Mouse (Mus musculus): ENCODE measurements at regions not wholly inside any gene's neighbourhood (a gene's known extent, or its start where the extent isn't known, plus 50 kb on each side); places are given as distances from the start of the nearest gene placed in this dataset.

- no peaks in the 10 kb centered on the region for H3K4me1 ChIP-seq (ENCODE audit: control insufficient read depth in 2 of 2, insufficient read depth in 2 of 2, low read length in 2 of 2, poor library complexity in 1 of 2)
- TF ChIP-seq HCFC1 (IDR thresholded peaks at IDR 0.05; ENCODE audit: borderline replicate concordance, insufficient read depth, low read length) (no peak), ZNF384 (IDR thresholded peaks at IDR 0.05; ENCODE audit: low read depth, low read length) (no peak)
- no peak overlapping the region for H3K27ac ChIP-seq (ENCODE audit: insufficient read depth, low read depth, low read length, poor library complexity, severe bottlenecking)
- in situ Hi-C loops (cut with MboI; ENCODE audit: low sequenced_read_pairs in 2 of 2, unreplicated experiment in 2 of 2) = no loop called here
- DNase-seq (ENCODE audit: low read depth, low spot score) = no peak
- no peak overlapping the region for H3K9ac ChIP-seq (ENCODE audit: insufficient read depth, low read depth, low read length, poor library complexity, severe bottlenecking)
- H3K9me3 ChIP-seq (ENCODE audit: control insufficient read depth, insufficient read depth, low read depth, low read length) = no peaks in the 10 kb centered on the region
- no peak overlapping the region for H3K4me3 ChIP-seq (ENCODE audit: insufficient read depth in 1 of 2, low read depth in 1 of 2, low read length in 2 of 2, poor library complexity in 1 of 2, severe bottlenecking in 1 of 2)
- H3K36me3 ChIP-seq (ENCODE audit: control insufficient read depth, insufficient read depth, low read length, poor library complexity, severe bottlenecking) = no peaks in the 10 kb centered on the region
Measured at GRCm38 (mm10) chr15:68387349-68388065, 1886.8 kb upstream of the Lrrc6 start.

GRCm38 (mm10) chr15:68384571-68385335 is 1884.0 kb upstream of the Lrrc6 start:
- TF ChIP-seq HCFC1 (IDR thresholded peaks at IDR 0.05; ENCODE audit: borderline replicate concordance, insufficient read depth, low read length) (no peak), ZC3H11A (IDR thresholded peaks at IDR 0.05; ENCODE audit: borderline replicate concordance, low read depth, low read length) (no peak), CHD2 (IDR thresholded peaks at IDR 0.05; ENCODE audit: low read depth, low read length) (no peak)
- Histone ChIP-seq H3K9me3 (ENCODE audit: control insufficient read depth, insufficient read depth, low read depth, low read length) (no peaks in the 10 kb centered on the region), H3K4me1 (ENCODE audit: control insufficient read depth in 2 of 2, insufficient read depth in 2 of 2, low read length in 2 of 2, poor library complexity in 1 of 2) (no peaks in the 10 kb centered on the region), H3K27ac (ENCODE audit: insufficient read depth, low read depth, low read length, poor library complexity, severe bottlenecking) (no peak overlapping the region), H3K4me3 (ENCODE audit: insufficient read depth in 1 of 2, low read depth in 1 of 2, low read length in 2 of 2, poor library complexity in 1 of 2, severe bottlenecking in 1 of 2) (no peak overlapping the region), H3K9ac (ENCODE audit: insufficient read depth, low read depth, low read length, poor library complexity, severe bottlenecking) (no peak overlapping the region), H3K36me3 (ENCODE audit: control insufficient read depth, insufficient read depth, low read length, poor library complexity, severe bottlenecking) (no peaks in the 10 kb centered on the region)
- in situ Hi-C loops (cut with MboI; ENCODE audit: low sequenced_read_pairs in 2 of 2, unreplicated experiment in 2 of 2) = no loop called here
- DNase-seq (ENCODE audit: low read depth, low spot score) = no peak

- Histone ChIP-seq H3K4me3 (ENCODE audit: insufficient read depth in 1 of 2, low read depth in 1 of 2, low read length in 2 of 2, poor library complexity in 1 of 2, severe bottlenecking in 1 of 2) (no peak overlapping the region), H3K27ac (ENCODE audit: insufficient read depth, low read depth, low read length, poor library complexity, severe bottlenecking) (no peak overlapping the region), H3K36me3 (ENCODE audit: control insufficient read depth, insufficient read depth, low read length, poor library complexity, severe bottlenecking) (no peaks in the 10 kb centered on the region), H3K9ac (ENCODE audit: insufficient read depth, low read depth, low read length, poor library complexity, severe bottlenecking) (no peak overlapping the region), H3K4me1 (ENCODE audit: control insufficient read depth in 2 of 2, insufficient read depth in 2 of 2, low read length in 2 of 2, poor library complexity in 1 of 2) (no peaks in the 10 kb centered on the region), H3K9me3 (ENCODE audit: control insufficient read depth, insufficient read depth, low read depth, low read length) (no peaks in the 10 kb centered on the region)
- in situ Hi-C loops (cut with MboI; ENCODE audit: low sequenced_read_pairs in 2 of 2, unreplicated experiment in 2 of 2) = no loop called here
- no peak for TF ChIP-seq CHD2 (IDR thresholded peaks at IDR 0.05; ENCODE audit: low read depth, low read length)
- TF ChIP-seq ZC3H11A (IDR thresholded peaks at IDR 0.05; ENCODE audit: borderline replicate concordance, low read depth, low read length) = no peak
- TF ChIP-seq HCFC1 (IDR thresholded peaks at IDR 0.05; ENCODE audit: borderline replicate concordance, insufficient read depth, low read length) = no peak
- TF ChIP-seq MAFK (IDR thresholded peaks at IDR 0.05; ENCODE audit: insufficient read depth, low read depth, low read length) = no peak
- TF ChIP-seq ZNF384 (IDR thresholded peaks at IDR 0.05; ENCODE audit: low read depth, low read length) = no peak
- DNase-seq (ENCODE audit: low read depth, low spot score) = no peak
Measured at GRCm38 (mm10) chr15:68375166-68375565, 1874.5 kb upstream of the Lrrc6 start.

- H3K27ac ChIP-seq (ENCODE audit: insufficient read depth, low read depth, low read length, poor library complexity, severe bottlenecking) = no peak overlapping the region
Measured at GRCm38 (mm10) chr15:68366816-68367215, 1866.1 kb upstream of the Lrrc6 start.

More at GRCm38 (mm10) chr15:68366816-68367215, 1866.1 kb upstream of the Lrrc6 start:
- Histone ChIP-seq H3K4me1 (ENCODE audit: control insufficient read depth in 2 of 2, insufficient read depth in 2 of 2, low read length in 2 of 2, poor library complexity in 1 of 2) (0 out of 4 replicates have a peak, but pooled peaks cover 0 to 2% of the 10 kb centered on the region in 2 experiments), H3K9me3 (ENCODE audit: control insufficient read depth, insufficient read depth, low read depth, low read length) (no peaks in the 10 kb centered on the region), H3K36me3 (ENCODE audit: control insufficient read depth, insufficient read depth, low read length, poor library complexity, severe bottlenecking) (no peaks in the 10 kb centered on the region), H3K9ac (ENCODE audit: insufficient read depth, low read depth, low read length, poor library complexity, severe bottlenecking) (no peak overlapping the region), H3K4me3 (ENCODE audit: insufficient read depth in 1 of 2, low read depth in 1 of 2, low read length in 2 of 2, poor library complexity in 1 of 2, severe bottlenecking in 1 of 2) (no peak overlapping the region)
- in situ Hi-C loops (cut with MboI; ENCODE audit: low sequenced_read_pairs in 2 of 2, unreplicated experiment in 2 of 2) = no loop called here
- no peak for TF ChIP-seq MAFK (IDR thresholded peaks at IDR 0.05; ENCODE audit: insufficient read depth, low read depth, low read length)
- no peak for TF ChIP-seq CHD2 (IDR thresholded peaks at IDR 0.05; ENCODE audit: low read depth, low read length)
- TF ChIP-seq HCFC1 (IDR thresholded peaks at IDR 0.05; ENCODE audit: borderline replicate concordance, insufficient read depth, low read length) = no peak
- no peak for TF ChIP-seq ZNF384 (IDR thresholded peaks at IDR 0.05; ENCODE audit: low read depth, low read length)
- TF ChIP-seq ZC3H11A (IDR thresholded peaks at IDR 0.05; ENCODE audit: borderline replicate concordance, low read depth, low read length) = no peak
- no peak for DNase-seq (ENCODE audit: low read depth, low spot score)
